12 mouse cellular contexts compared by ENCODE assay signal in the genomic region with DNA sequence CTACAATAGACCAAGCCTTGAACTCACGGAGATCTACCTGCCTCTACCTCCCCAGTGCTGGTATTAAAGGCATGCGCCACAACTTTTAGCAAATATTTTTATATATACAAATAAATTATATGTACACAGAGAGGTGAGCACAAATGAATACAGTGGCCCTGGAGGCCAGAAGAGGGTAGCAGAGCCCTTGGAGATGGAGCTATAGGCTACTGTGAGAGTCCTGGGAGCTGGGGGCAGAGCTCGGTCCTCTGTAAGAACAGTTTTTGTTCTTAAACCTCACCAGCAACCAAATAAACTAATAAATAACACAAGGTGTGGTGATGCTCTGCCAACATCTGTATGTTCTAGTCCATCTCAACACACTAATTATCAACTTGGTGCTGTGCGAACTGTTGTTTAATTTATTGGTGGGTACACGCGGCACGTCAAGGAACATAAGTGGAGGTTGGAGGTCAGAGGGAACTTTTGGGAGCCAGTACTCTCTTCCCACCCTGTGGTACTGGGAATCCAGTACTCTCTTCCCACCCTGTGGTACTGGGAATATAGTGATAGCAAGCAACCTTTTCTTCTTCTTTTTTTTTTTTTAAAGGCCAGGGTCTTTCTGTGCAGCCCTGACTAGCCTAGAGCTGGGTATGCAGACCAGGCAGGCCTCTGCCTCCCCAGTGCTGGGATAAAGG. TPM values are rescaled to one million over a fixed set of nuclear protein-coding genes. Genes with fewer than 3 reads are reported as not detected.
DNase-seq lines count a peak whose midpoint lies in the region; ATAC-seq lines count a peak whose summit lies in the region.
"Had no signal": no experiment of that assay in that cellular context is flagged by ENCODE, and none has a peak within 500 bp of the region (broad histone marks: within the 10 kb centered on the region; RNA-seq: fewer than 3 reads in every experiment).

No protein-coding gene starts in this region.

- no peak for ATAC-seq in forebrain, embryonic 13.5 days
- ATAC-seq: hindbrain, postnatal 0 days had no signal

- peak overlapping the region; percentile 25; the same call in 1 of the 2 replicates for H3K27ac ChIP-seq in forebrain, embryonic 10.5 days
- H3K27ac ChIP-seq in forebrain, embryonic 13.5 days, result no peak overlapping the region
- H3K27ac ChIP-seq: hindbrain, postnatal 0 days had no signal

- WGBS in forebrain, embryonic 10.5 days, result 94% methylated on average over 7 of the region's 7 CpGs
- 93% methylated on average over 7 of the region's 7 CpGs for WGBS in forebrain, embryonic 13.5 days

- no peak overlapping the region for H3K9ac ChIP-seq in forebrain, embryonic 13.5 days

- no peaks in the 10 kb centered on the region for H3K9me3 ChIP-seq in forebrain, embryonic 10.5 days
- H3K9me3 ChIP-seq in forebrain, embryonic 13.5 days (replicated peaks), result no peaks in the 10 kb centered on the region

- peaks cover 42% of the 10 kb centered on the region for H3K4me1 ChIP-seq in forebrain, embryonic 10.5 days
- peaks cover 28% of the 10 kb centered on the region for H3K4me1 ChIP-seq in forebrain, embryonic 13.5 days

- H3K36me3 ChIP-seq in forebrain, embryonic 10.5 days (replicated peaks), result no peaks in the 10 kb centered on the region
- no peaks in the 10 kb centered on the region for H3K36me3 ChIP-seq in forebrain, embryonic 13.5 days (ENCODE audit: poor library complexity, severe bottlenecking)

- H3K4me2 ChIP-seq in forebrain, embryonic 13.5 days, result no peak overlapping the region

- no peak overlapping the region for H3K4me3 ChIP-seq in forebrain, embryonic 10.5 days
- no peak overlapping the region for H3K4me3 ChIP-seq in forebrain, embryonic 13.5 days

- H3K27me3 ChIP-seq in forebrain, embryonic 10.5 days (ENCODE audit: poor library complexity, severe bottlenecking), result peaks cover 46% of the 10 kb centered on the region
- H3K27me3 ChIP-seq in forebrain, embryonic 13.5 days, result no peaks in the 10 kb centered on the region

- no peak for DNase-seq in forebrain, embryonic 10.5 days (ENCODE audit: extremely low spot score, low spot score)
- peak; percentile 31 for DNase-seq in kidney, postnatal 14 days
- DNase-seq in kidney, adult 18-20 months, result no peak
- DNase-seq in thymus, postnatal 25 days, result peak; percentile 37
- no peak for DNase-seq in thymus, postnatal 10 days (ENCODE audit: low spot score in 2 of 2)
- no peak for DNase-seq in cerebellum, postnatal 36 days
- DNase-seq in layer of hippocampus, postnatal 10 days (ENCODE audit: low spot score in 2 of 2), result no peak
- DNase-seq: gastrocnemius, postnatal 10 days; layer of hippocampus, adult 9-11 months had no signal

RNA-seq across cellular contexts. Expression of a gene that starts 5.3 kb away (rescaled TPM):
- 2.6 and 3.7 TPM in 2 replicates for polyA plus RNA-seq in forebrain, embryonic 10.5 days (2016; fragmentation: Nextera tagmentation; extraction: Ambion mirVana)
- 4.7 and 6.5 TPM in 2 replicates for polyA plus RNA-seq in forebrain, embryonic 13.5 days (2015; fragmentation: Nextera tagmentation; extraction: Ambion mirVana)
- 1 to 10 TPM; 7.8 to 8.4 TPM for total RNA-seq in layer of hippocampus, postnatal 10 days (2021)
- total RNA-seq: liver, adult 2 months had no signal
- polyA plus RNA-seq: liver, adult 2 months had no signal

RNA-seq across cellular contexts. Expression of a gene that starts 42.5 kb away (rescaled TPM):
- polyA plus RNA-seq in forebrain, embryonic 10.5 days (2016; fragmentation: Nextera tagmentation; extraction: Ambion mirVana), result 1.9 and 2.4 TPM in 2 replicates
- 2.2 and 2.3 TPM in 2 replicates for polyA plus RNA-seq in forebrain, embryonic 13.5 days (2015; fragmentation: Nextera tagmentation; extraction: Ambion mirVana)
- 1 to 10 TPM; 1.5 to 1.7 TPM for total RNA-seq in layer of hippocampus, postnatal 10 days (2021)
- total RNA-seq: liver, adult 2 months had no signal

RNA-seq across cellular contexts. Expression of a gene that starts 42.6 kb away (rescaled TPM):
- polyA plus RNA-seq in forebrain, embryonic 10.5 days (2016; fragmentation: Nextera tagmentation; extraction: Ambion mirVana), result 17.3 and 20.8 TPM in 2 replicates
- polyA plus RNA-seq in forebrain, embryonic 13.5 days (2015; fragmentation: Nextera tagmentation; extraction: Ambion mirVana), result 18.6 and 24.1 TPM in 2 replicates
- total RNA-seq in layer of hippocampus, postnatal 10 days (2021), result 10 to 100 TPM; 59.8 to 68.1 TPM

RNA-seq across cellular contexts. Expression of a gene that starts 46.5 kb away (rescaled TPM):
- polyA plus RNA-seq in forebrain, embryonic 10.5 days (2016; fragmentation: Nextera tagmentation; extraction: Ambion mirVana), result 28.6 and 31.4 TPM in 2 replicates
- 43.1 and 44.0 TPM in 2 replicates for polyA plus RNA-seq in forebrain, embryonic 13.5 days (2015; fragmentation: Nextera tagmentation; extraction: Ambion mirVana)
- total RNA-seq in layer of hippocampus, postnatal 10 days (2021), result 10 to 100 TPM; 18.0 to 18.3 TPM

RNA-seq across cellular contexts. Expression of a gene that starts 59.2 kb away (rescaled TPM):
- 386 and 390 TPM in 2 replicates for polyA plus RNA-seq in forebrain, embryonic 10.5 days (2016; fragmentation: Nextera tagmentation; extraction: Ambion mirVana)
- polyA plus RNA-seq in forebrain, embryonic 13.5 days (2015; fragmentation: Nextera tagmentation; extraction: Ambion mirVana), result 294 and 310 TPM in 2 replicates
- total RNA-seq in layer of hippocampus, postnatal 10 days (2021), result 100 to 1,000 TPM; 138 to 140 TPM

Comparison
In these comparisons a context has a peak if more than half of its experiments do, and no peak if none do; other contexts are left out.
1. DNase-seq: peak in kidney, postnatal 14 days (single experiment) and thymus, postnatal 25 days (single experiment); none in forebrain, embryonic 10.5 days (single experiment), kidney, adult 18-20 months (single experiment), thymus, postnatal 10 days (0 of 2), cerebellum, postnatal 36 days (0 of 2) and layer of hippocampus, postnatal 10 days (0 of 2).